Mouse (Mus musculus) heart, embryonic 11.5 days (tissue): Measurements from ENCODE around the gene Zeb2. TPM values are rescaled to one million over a fixed set of nuclear protein-coding genes. Genes with fewer than 3 reads are reported as not detected.

Source experiments
- ATAC-seq: fragments of 200-750 bp; cut with Nextera tagmentation; replicated peaks from 2 replicates; pipeline ENCODE4 v1.8.0; 2017; ENCODE audit warnings: moderate library complexity; ENCODE audit not compliant: insufficient number of reproducible peaks, low FRiP score, low TSS enrichment
- H3K27ac ChIP-seq: fragments of 300-500 bp; sonication (generic); 2 replicates; pipeline ENCODE4 v1.5.1; 2014; ENCODE audit warnings: mild to moderate bottlenecking, low read depth, low read length
- H3K27me3 ChIP-seq: fragments of 300-500 bp; sonication (generic); 2 replicates; pipeline ENCODE4 v1.6.1; 2014; ENCODE audit warnings: mild to moderate bottlenecking, low read length, mixed read lengths; ENCODE audit not compliant: control insufficient read depth, insufficient read depth
- H3K36me3 ChIP-seq: fragments of 300-500 bp; sonication (generic); 2 replicates; pipeline ENCODE4 v1.6.1; 2014; ENCODE audit warnings: mild to moderate bottlenecking, low read length, moderate library complexity, mixed read lengths; ENCODE audit not compliant: control insufficient read depth, insufficient read depth
- H3K4me1 ChIP-seq: fragments of 300-500 bp; sonication (generic); 2 replicates; pipeline ENCODE4 v1.6.1; 2014; ENCODE audit warnings: low read length; ENCODE audit not compliant: control insufficient read depth, insufficient read depth
- H3K4me2 ChIP-seq: fragments of 300-500 bp; sonication (generic); 2 replicates; pipeline ENCODE4 v1.6.1; 2014; ENCODE audit warnings: mild to moderate bottlenecking, moderate library complexity
- H3K4me3 ChIP-seq: fragments of 300-500 bp; sonication (generic); 2 replicates; pipeline ENCODE4 v1.5.1; 2014; ENCODE audit warnings: low read depth, low read length
- H3K9ac ChIP-seq: fragments of 300-500 bp; sonication (generic); 2 replicates; pipeline ENCODE4 v1.6.1; 2014; ENCODE audit warnings: mild to moderate bottlenecking, low read depth, low read length, moderate library complexity
- H3K9me3 ChIP-seq: fragments of 300-500 bp; sonication (generic); replicated peaks from 2 replicates; pipeline ENCODE4 v1.6.1; 2016; ENCODE audit warnings: low read length; ENCODE audit not compliant: control insufficient read depth
- WGBS: fragments of 180-500 bp; shearing (Covaris S2); extraction: QIAGEN DNeasy Blood & Tissue Kit; methylation state at CpG from one replicate; pipeline ENCODE4 v1.1.7; 2014; ENCODE audit not compliant: insufficient replicate concordance; 5-methylcytosine and 5-hydroxymethylcytosine counted together
- polyA plus RNA-seq: library from polyadenylated mRNA; unstranded; fragments of >200 nt; fragmentation: Nextera tagmentation; extraction: Ambion mirVana; gene quantifications from 2 replicates; pipeline ENCODE4 v1.2.1, GENCODE M21; 2014

The Zeb2 gene
- polyA plus RNA-seq, 1 experiment from 2014 or later = 27.5 TPM

DNA sequence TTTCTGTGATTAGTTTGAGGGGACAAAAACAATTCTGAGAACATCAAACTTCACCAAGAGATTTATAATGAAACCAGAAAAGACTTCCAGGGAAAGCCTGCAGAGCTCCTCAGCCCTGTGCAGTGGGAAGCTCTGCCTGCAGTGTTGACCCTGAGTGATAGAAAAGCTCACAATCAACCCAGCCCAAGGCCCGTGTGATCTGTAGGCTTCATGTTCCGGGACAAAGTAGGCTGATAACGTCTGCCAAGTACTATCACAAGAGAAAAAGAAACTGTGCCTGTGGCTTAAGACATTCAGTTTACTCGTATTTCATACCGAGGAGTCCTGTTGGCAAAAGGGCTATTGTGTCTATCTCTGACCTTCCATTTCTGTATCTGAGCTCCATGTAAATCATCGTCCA lies 143.4 kb downstream of the Zeb2 start:
- H3K27ac ChIP-seq = no peak overlapping the region
- H3K9ac ChIP-seq = no peak overlapping the region
- H3K36me3 ChIP-seq = no peaks in the 10 kb centered on the region
- WGBS = 53% methylated on average over 6 of the region's 6 CpGs
- no peaks in the 10 kb centered on the region for H3K9me3 ChIP-seq
- H3K4me3 ChIP-seq = no peak overlapping the region
- no peaks in the 10 kb centered on the region for H3K27me3 ChIP-seq
- ATAC-seq = no peak
- H3K4me2 ChIP-seq = no peak overlapping the region
- H3K4me1 ChIP-seq = peaks cover 5% of the 10 kb centered on the region; the same call in 1 of the 2 replicates

DNA sequence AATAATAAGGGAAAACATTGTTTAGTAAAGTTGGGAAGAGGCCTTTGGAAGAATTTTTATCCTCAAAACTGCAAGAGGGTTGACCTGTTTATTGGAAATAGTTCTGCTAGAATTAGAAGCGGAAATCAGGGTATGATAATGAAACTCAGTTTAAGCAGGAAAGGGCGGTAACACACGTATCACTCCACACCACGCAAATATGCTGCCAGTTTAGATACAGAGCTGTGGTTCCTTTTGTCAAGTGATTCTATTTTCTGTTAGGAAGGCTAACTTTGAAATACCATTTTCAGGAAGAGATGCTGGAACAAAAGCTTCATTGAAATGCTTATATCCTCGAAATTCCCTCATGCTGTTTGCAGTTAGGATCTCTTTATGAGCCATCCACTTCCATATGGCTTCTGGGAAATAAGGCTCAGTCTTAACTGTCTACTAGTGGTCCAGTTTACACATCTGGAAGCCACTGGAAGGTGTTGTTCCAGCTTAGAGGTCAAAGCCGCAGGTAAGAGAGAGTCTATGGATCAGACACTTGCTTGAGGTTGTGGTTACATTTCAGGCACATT lies 147.0 kb downstream of the Zeb2 start:
- Histone ChIP-seq H3K36me3 (no peaks in the 10 kb centered on the region), H3K4me1 (no peaks in the 10 kb centered on the region), H3K9ac (no peak overlapping the region), H3K9me3 (no peaks in the 10 kb centered on the region), H3K4me3 (no peak overlapping the region), H3K27ac (no peak overlapping the region), H3K4me2 (no peak overlapping the region), H3K27me3 (no peaks in the 10 kb centered on the region)
- WGBS = 80% methylated on average over 6 of the region's 6 CpGs
- ATAC-seq = no peak

DNA sequence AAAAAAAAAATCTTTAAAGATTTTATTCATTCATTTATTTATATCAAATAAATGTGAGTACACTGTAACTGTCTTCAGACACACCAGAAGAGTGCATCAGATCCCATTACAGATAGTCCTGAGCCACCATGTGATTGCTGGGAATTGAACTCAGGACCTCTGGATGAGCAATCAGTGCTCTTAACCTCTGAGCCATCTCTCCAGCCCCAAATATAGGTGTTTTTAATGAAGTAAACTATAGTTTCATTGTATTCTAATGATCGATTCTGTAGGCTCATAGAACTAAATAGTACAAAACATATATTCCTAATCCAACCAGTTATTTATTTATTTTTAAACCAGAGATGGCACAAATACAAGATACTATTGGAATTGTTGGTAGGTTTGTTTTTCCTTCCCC lies 147.6 kb downstream of the Zeb2 start:
- H3K27me3 ChIP-seq = no peaks in the 10 kb centered on the region
- no peaks in the 10 kb centered on the region for H3K4me1 ChIP-seq
- H3K4me3 ChIP-seq = no peak overlapping the region
- H3K27ac ChIP-seq = no peak overlapping the region
- no peak overlapping the region for H3K9ac ChIP-seq
- no peaks in the 10 kb centered on the region for H3K9me3 ChIP-seq
- no peak overlapping the region for H3K4me2 ChIP-seq
- H3K36me3 ChIP-seq = no peaks in the 10 kb centered on the region
- WGBS = 87% methylated on average over 1 of the region's 1 CpGs
- no peak for ATAC-seq

DNA sequence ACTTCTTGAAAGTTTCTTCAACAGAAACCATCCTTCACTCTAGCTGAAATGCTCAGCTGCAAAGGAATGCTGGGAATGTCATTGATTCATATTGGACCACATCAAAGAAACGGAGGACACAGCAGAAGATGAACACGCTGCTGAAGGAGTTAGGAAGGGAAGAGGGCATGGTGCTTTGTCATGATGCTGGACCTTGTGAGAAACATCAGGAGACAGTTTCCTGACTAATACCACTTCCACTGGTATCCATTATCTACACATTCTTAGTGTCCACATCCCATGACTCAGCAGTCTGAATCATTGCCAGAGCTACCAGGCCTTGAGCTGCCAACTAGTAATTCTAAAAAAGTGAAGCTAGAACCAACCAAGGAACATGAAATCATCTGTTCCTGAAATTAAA lies 148.0 kb downstream of the Zeb2 start:
- 77% methylated on average over 2 of the region's 2 CpGs for WGBS
- no peaks in the 10 kb centered on the region for H3K36me3 ChIP-seq
- no peak overlapping the region for H3K4me3 ChIP-seq
- no peak overlapping the region for H3K4me2 ChIP-seq
- no peak; the same call in 1 of the 2 replicates for ATAC-seq
- H3K27ac ChIP-seq = no peak overlapping the region
- no peaks in the 10 kb centered on the region for H3K9me3 ChIP-seq
- no peaks in the 10 kb centered on the region for H3K4me1 ChIP-seq
- H3K27me3 ChIP-seq = no peaks in the 10 kb centered on the region
- H3K9ac ChIP-seq = no peak overlapping the region

DNA sequence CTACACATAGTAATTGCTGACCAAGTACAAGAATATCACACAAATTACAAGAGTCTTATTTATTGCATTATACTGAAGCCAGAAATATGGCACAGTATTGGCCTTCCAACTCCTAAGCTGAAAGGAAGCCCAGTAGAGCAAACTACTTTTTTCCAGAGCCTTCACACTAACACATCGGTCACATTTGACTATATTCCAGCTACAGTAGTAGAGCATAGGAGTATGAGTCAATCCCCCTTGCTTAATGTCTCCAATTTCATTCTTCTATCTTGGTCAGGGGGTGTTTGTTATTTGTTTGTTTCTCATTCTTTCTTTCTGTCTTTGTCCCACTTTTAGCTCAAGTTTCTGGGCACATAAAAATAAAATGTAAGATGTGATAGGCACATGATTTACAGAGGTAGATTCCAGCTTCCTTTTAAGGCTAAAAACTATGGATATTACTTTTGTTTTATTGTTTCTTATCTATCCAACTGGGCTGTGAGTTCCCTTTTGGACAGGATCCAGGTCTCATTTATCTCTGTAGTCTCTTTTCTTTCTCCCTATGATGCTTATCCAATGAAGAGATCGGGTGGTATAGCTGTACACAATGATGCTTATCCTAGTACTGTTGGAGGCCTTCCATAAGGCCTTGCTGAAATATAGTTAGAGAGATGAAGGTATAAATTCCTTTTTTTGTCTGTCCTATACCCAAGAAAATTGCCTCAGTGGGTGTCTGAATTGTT lies 151.2 kb downstream of the Zeb2 start:
- Histone ChIP-seq H3K27ac (no peak overlapping the region), H3K4me2 (no peak overlapping the region), H3K4me3 (no peak overlapping the region), H3K9ac (no peak overlapping the region), H3K36me3 (no peaks in the 10 kb centered on the region), H3K9me3 (no peaks in the 10 kb centered on the region), H3K27me3 (no peaks in the 10 kb centered on the region), H3K4me1 (no peaks in the 10 kb centered on the region)
- WGBS = 85% methylated on average over 2 of the region's 2 CpGs
- ATAC-seq = no peak

DNA sequence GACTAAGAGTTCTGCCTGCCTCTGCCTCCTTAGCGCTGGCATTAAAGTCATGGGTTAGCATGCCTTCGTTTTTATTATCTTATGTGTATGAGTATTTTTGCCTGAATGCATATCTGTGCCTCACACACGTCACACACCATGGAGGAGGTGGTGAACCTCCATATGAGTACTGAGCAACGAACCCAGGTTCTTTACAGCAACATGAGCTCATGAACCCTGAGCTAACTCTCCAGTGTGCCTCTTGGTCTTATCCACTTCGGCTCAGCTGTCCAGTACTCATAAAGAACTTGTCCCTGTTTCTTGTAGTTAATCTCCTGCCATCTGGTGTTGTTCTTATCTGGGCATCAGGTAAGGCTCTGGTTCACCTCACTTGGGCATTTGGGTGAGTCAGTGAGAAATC lies 154.6 kb downstream of the Zeb2 start:
- no peaks in the 10 kb centered on the region for H3K27me3 ChIP-seq
- no peak overlapping the region for H3K9ac ChIP-seq
- no peak overlapping the region for H3K4me3 ChIP-seq
- 80% methylated on average over 5 of the region's 5 CpGs for WGBS
- no peak for ATAC-seq
- H3K27ac ChIP-seq = no peak overlapping the region
- H3K36me3 ChIP-seq = no peaks in the 10 kb centered on the region
- H3K4me2 ChIP-seq = no peak overlapping the region
- H3K9me3 ChIP-seq = no peaks in the 10 kb centered on the region
- no peaks in the 10 kb centered on the region for H3K4me1 ChIP-seq

DNA sequence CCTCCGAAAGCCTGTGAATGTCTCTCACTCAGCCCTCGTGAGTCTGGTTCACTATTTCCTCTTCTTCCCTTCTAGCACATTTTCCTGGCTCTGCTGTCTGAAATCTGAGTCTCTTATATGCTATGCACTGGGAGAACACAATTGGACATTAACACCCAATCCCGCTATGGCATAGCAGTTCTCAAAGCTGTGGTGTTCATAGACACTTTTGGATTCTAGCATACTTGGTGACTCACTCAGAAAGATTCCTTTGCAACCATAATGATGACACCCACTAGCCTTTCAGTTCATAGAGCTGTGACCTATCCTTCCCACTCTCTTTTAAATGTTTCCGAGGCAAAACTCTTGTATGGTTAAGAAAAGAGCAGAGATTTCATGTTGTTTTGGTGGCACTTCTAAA lies 156.0 kb downstream of the Zeb2 start:
- no peaks in the 10 kb centered on the region for H3K4me1 ChIP-seq
- H3K27ac ChIP-seq = no peak overlapping the region
- H3K4me3 ChIP-seq = no peak overlapping the region
- ATAC-seq = no peak
- H3K27me3 ChIP-seq = no peaks in the 10 kb centered on the region
- no peaks in the 10 kb centered on the region for H3K36me3 ChIP-seq
- H3K9me3 ChIP-seq = no peaks in the 10 kb centered on the region
- H3K9ac ChIP-seq = no peak overlapping the region
- H3K4me2 ChIP-seq = no peak overlapping the region
- 81% methylated on average over 4 of the region's 4 CpGs for WGBS

DNA sequence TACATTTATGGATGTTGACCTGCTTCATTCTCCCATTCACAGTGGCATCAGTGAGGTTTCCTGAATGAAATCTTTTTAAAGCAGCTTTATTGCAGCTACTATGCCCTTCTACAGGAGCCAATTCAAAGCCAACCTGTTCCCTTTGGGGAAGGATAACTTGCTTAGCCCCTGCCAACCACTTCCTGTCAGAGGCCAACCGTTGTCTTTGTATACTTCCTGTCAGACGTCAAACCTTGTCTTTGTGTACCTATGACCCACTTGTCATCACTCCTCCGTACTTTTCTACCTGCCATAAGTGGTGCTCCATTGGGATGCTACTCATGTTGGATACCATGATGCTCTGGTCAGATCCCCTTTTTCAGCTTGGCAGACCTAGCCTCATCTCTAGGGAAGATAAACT lies 156.6 kb downstream of the Zeb2 start:
- ATAC-seq = no peak
- Histone ChIP-seq H3K4me2 (no peak overlapping the region), H3K4me1 (no peaks in the 10 kb centered on the region), H3K27ac (no peak overlapping the region), H3K36me3 (no peaks in the 10 kb centered on the region), H3K9me3 (no peaks in the 10 kb centered on the region), H3K9ac (no peak overlapping the region), H3K4me3 (no peak overlapping the region), H3K27me3 (no peaks in the 10 kb centered on the region)
- 76% methylated on average over 3 of the region's 3 CpGs for WGBS

DNA sequence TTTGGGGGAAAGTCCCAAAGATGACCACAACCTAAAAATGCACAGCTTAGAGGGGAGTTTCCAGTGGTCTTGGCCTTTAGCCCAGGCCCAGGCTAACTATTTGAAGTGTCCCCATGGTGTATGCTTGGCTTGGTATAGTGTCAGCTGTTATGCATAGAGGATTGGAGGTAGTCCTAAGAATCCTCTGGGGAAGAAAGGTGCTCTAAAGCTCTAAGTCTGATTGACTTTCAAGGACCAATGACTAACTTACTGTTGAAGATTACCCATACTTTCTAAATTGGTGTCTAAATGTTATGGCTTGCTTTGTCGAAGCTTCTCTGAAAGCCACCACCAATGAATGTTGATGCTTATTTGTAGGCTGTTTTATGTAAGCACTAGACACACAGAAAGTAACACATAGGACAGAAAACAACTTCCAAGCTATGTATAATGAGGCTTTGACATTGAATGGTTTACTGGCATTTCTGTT lies 159.8 kb downstream of the Zeb2 start:
- WGBS = 78% methylated on average over 1 of the region's 1 CpGs
- Histone ChIP-seq H3K9me3 (no peaks in the 10 kb centered on the region), H3K9ac (no peak overlapping the region), H3K4me2 (no peak overlapping the region), H3K4me3 (no peak overlapping the region), H3K27me3 (no peaks in the 10 kb centered on the region), H3K4me1 (peaks cover 13% of the 10 kb centered on the region), H3K36me3 (no peaks in the 10 kb centered on the region), H3K27ac (no peak overlapping the region)
- no peak for ATAC-seq
